Mouse (Mus musculus) CH12.LX (cell line): ENCODE data around the gene Fars2. TPM values are rescaled to one million over a fixed set of nuclear protein-coding genes. Genes with fewer than 3 reads are reported as not detected.

Experiments used
- DNase-seq: peaks from one replicate; pipeline ENCODE4 v3.0.0-alpha.2; 2013; ENCODE audit errors: extremely low read depth
- H3K27ac ChIP-seq: 2 replicates; pipeline ENCODE4 v1.5.1; 2012; ENCODE audit warnings: low read depth, mild to moderate bottlenecking, control low read depth, moderate library complexity; ENCODE audit not compliant: insufficient read depth
- H3K27me3 ChIP-seq: replicated peaks from 2 replicates; pipeline ENCODE3; 2012; ENCODE audit warnings: inconsistent platforms
- H3K36me3 ChIP-seq, 2 experiments: replicated peaks in 1 of 2; 2 replicates each; pipeline versions ENCODE3 to v1.6.1; 2012; ENCODE audit warnings: inconsistent platforms in 1 of 2, low read length in 1 of 2, mild to moderate bottlenecking in 1 of 2, mixed read lengths in 1 of 2, moderate library complexity in 1 of 2; ENCODE audit not compliant: control insufficient read depth in 1 of 2, insufficient read depth in 1 of 2
- H3K4me1 ChIP-seq, 2 experiments: 2 replicates each; pipeline ENCODE4 v1.6.1; 2012; ENCODE audit warnings: inconsistent platforms in 1 of 2, moderate library complexity in 1 of 2; ENCODE audit not compliant: insufficient read depth in 2 of 2, control insufficient read depth in 1 of 2
- H3K4me2 ChIP-seq: 2 replicates; pipeline ENCODE4 v1.6.1; 2012; ENCODE audit warnings: low read depth, mild to moderate bottlenecking, control low read depth; ENCODE audit not compliant: poor library complexity, insufficient read depth, severe bottlenecking
- H3K4me3 ChIP-seq, 3 experiments: fragments of 150-350 bp in 1 of 3; sonication (generic) in 1 of 3; replicated peaks in 1 of 3; 2 replicates each; pipeline versions ENCODE3 to v1.5.1; 2011 to 2012; ENCODE audit warnings: low read depth in 2 of 3, low read length in 2 of 3, mild to moderate bottlenecking in 2 of 3, moderate library complexity in 2 of 3, control low read depth in 1 of 3, improper control_type of control experiment in 1 of 3, inconsistent platforms in 1 of 3, mixed read lengths in 1 of 3; ENCODE audit not compliant: poor library complexity in 1 of 3
- H3K79me2 ChIP-seq: replicated peaks from 2 replicates; pipeline ENCODE4 v1.6.1; 2012; ENCODE audit warnings: mild to moderate bottlenecking, moderate library complexity; ENCODE audit not compliant: control insufficient read depth, poor library complexity, insufficient read depth, severe bottlenecking; ENCODE audit errors: extremely low read depth
- H3K9ac ChIP-seq: 2 replicates; pipeline ENCODE4 v1.6.1; 2012; ENCODE audit warnings: low read depth, mild to moderate bottlenecking, control low read depth, moderate library complexity; ENCODE audit not compliant: insufficient read depth
- H3K9me3 ChIP-seq: replicated peaks from 2 replicates; pipeline ENCODE3; 2012; ENCODE audit warnings: low read length, inconsistent platforms, mixed read lengths
- CHD1 ChIP-seq: IDR thresholded peaks from 2 replicates; pipeline ENCODE4 v1.6.1; 2012; ENCODE audit warnings: low read depth, low read length, improper control_type of control experiment, inconsistent platforms
- CTCF ChIP-seq, 2 experiments: IDR thresholded peaks in 1 of 2; conservative IDR thresholded peaks in 1 of 2; 2 replicates each; pipeline ENCODE4 v1.5.1; 2011 to 2012; ENCODE audit warnings: low read depth in 2 of 2, low read length in 2 of 2, improper control_type of control experiment in 1 of 2, inconsistent platforms in 1 of 2, mild to moderate bottlenecking in 1 of 2, moderate library complexity in 1 of 2
- E2F4 ChIP-seq: IDR thresholded peaks from 2 replicates; pipeline ENCODE4 v1.6.1; 2011; ENCODE audit warnings: low read depth, low read length, improper control_type of control experiment; ENCODE audit not compliant: insufficient replicate concordance
- ETS1 ChIP-seq: conservative IDR thresholded peaks from 2 replicates; pipeline ENCODE4 v1.6.1; 2012; ENCODE audit warnings: low read depth, mild to moderate bottlenecking, inconsistent platforms, low read length, improper control_type of control experiment, moderate library complexity
- JUN ChIP-seq: IDR thresholded peaks from 2 replicates; pipeline ENCODE4 v1.6.1; 2011; ENCODE audit warnings: low read depth, mild to moderate bottlenecking, low read length, improper control_type of control experiment, moderate library complexity; ENCODE audit not compliant: insufficient read depth
- JUND ChIP-seq: conservative IDR thresholded peaks from 2 replicates; pipeline ENCODE4 v1.6.1; 2011; ENCODE audit warnings: low read depth, low read length, improper control_type of control experiment
- MAX ChIP-seq: IDR thresholded peaks from 2 replicates; pipeline ENCODE4 v1.6.1; 2011; ENCODE audit warnings: low read length, improper control_type of control experiment
- MEF2A ChIP-seq: IDR thresholded peaks from 2 replicates; pipeline ENCODE4 v1.6.1; 2014; ENCODE audit warnings: low read depth, mild to moderate bottlenecking, inconsistent platforms, low read length, improper control_type of control experiment, borderline replicate concordance
- MXI1 ChIP-seq: IDR thresholded peaks from 2 replicates; pipeline ENCODE4 v1.6.1; 2011; ENCODE audit warnings: mild to moderate bottlenecking, low read depth, low read length, improper control_type of control experiment
- MYC ChIP-seq: IDR thresholded peaks from 2 replicates; pipeline ENCODE4 v1.6.1; 2011; ENCODE audit warnings: low read depth, mild to moderate bottlenecking, improper control_type of control experiment, low read length
- NELFE ChIP-seq: IDR thresholded peaks from 2 replicates; pipeline ENCODE4 v1.6.1; 2011; ENCODE audit warnings: low read depth, low read length, improper control_type of control experiment
- NRF1 ChIP-seq: IDR thresholded peaks from 2 replicates; pipeline ENCODE4 v1.6.1; 2014; ENCODE audit warnings: low read depth, mild to moderate bottlenecking, inconsistent platforms, low read length, improper control_type of control experiment, moderate library complexity
- PAX5 ChIP-seq: IDR thresholded peaks from 2 replicates; pipeline ENCODE4 v1.6.1; 2012; ENCODE audit warnings: low read length, inconsistent platforms, mixed read lengths
- RAD21 ChIP-seq: IDR thresholded peaks from 2 replicates; pipeline ENCODE4 v1.6.1; 2011; ENCODE audit warnings: low read depth, mild to moderate bottlenecking, low read length, improper control_type of control experiment, moderate library complexity
- TBP ChIP-seq: conservative IDR thresholded peaks from 2 replicates; pipeline ENCODE4 v1.6.1; 2011; ENCODE audit warnings: low read depth, low read length, improper control_type of control experiment
- UBTF ChIP-seq: IDR thresholded peaks from 2 replicates; pipeline ENCODE4 v1.6.1; 2012; ENCODE audit warnings: low read depth, mild to moderate bottlenecking, inconsistent platforms, low read length, improper control_type of control experiment, moderate library complexity
- ZC3H11A ChIP-seq: IDR thresholded peaks from 2 replicates; pipeline ENCODE4 v1.6.1; 2012; ENCODE audit warnings: low read depth, mild to moderate bottlenecking, inconsistent platforms, low read length, improper control_type of control experiment
- ZKSCAN1 ChIP-seq: IDR thresholded peaks from 2 replicates; pipeline ENCODE4 v1.6.1; 2012; ENCODE audit warnings: low read depth, inconsistent platforms, low read length, improper control_type of control experiment, borderline replicate concordance
- ZNF384 ChIP-seq: IDR thresholded peaks from 2 replicates; pipeline ENCODE4 v1.6.1; 2012; ENCODE audit warnings: low read depth, low read length, improper control_type of control experiment, inconsistent platforms
- dilution Hi-C: fragments of 300-500 bp; cut with MboI; formaldehyde crosslinking; loops from 2 replicates; pipeline ENCODE4 v1.14.3; 2020; ENCODE audit warnings: low sequenced_read_pairs; ENCODE audit not compliant: extremely low pct_unique_long_range_greater_than_20kb, extremely low pct_ligation_motif_present
- in situ Hi-C: fragments of 300-500 bp; cut with MboI; formaldehyde crosslinking; loops from 3 replicates; pipeline ENCODE4 v1.14.3; 2019; ENCODE audit warnings: low sequenced_read_pairs, low pct_ligation_motif_present, low pct_unique_long_range_greater_than_20kb, mixed read lengths
- polyA plus RNA-seq: library from polyadenylated mRNA; unstranded; fragments of >175 nt; gene quantifications from 2 replicates; pipeline ENCODE4 v1.2.1, GENCODE M21; 2012; ENCODE audit warnings: low read depth; ENCODE audit not compliant: insufficient read length
- total RNA-seq, 2 experiments: library from RNA; depleted of rRNA; stranded (reverse); fragments of 300-350 nt in 1 of 2; fragments of >200 nt in 1 of 2; gene quantifications; 2 replicates each; pipeline ENCODE4 v1.2.3; 2012 to 2014

Gene Fars2
- total and polyA plus RNA-seq, 3 experiments: 30.2 to 47.7 (median 46.4) TPM

DNA sequence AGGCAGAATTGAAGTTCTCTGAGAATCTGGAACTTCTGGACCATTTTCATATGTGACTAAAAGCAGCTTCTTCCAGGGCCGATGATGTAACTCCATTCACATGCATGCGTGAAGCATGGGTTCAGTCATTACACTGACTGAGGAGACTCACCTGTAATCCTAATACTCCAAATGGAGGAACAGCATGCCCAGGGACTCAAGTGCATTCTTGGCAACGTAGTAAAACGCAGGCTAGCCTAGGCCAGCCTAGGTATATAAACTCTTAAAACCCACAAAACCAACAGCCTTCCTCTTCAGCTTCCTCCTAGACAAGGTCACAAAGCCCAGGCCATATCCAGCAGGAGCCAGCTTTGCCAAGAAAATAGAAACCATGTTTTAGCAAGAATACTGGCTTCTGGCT, 57.6 kb downstream of the Fars2 start:
- no peak for DNase-seq
- in situ Hi-C loops: no loop called here
- no peak overlapping the region for H3K27ac ChIP-seq
- H3K4me2 ChIP-seq: no peak overlapping the region
- H3K4me3 ChIP-seq: no peak overlapping the region
- TF ChIP-seq ZC3H11A (no peak), ETS1 (no peak), MXI1 (no peak), ZKSCAN1 (no peak), NRF1 (no peak), CHD1 (no peak), UBTF (no peak), E2F4 (no peak), NELFE (no peak), MEF2A (no peak), ZNF384 (no peak), TBP (no peak), MAX (no peak), PAX5 (no peak), MYC (no peak), RAD21 (no peak)
- H3K27me3 ChIP-seq: no peaks in the 10 kb centered on the region
- dilution Hi-C loops: no loop called here
- H3K4me1 ChIP-seq: peaks cover 2 to 19% of the 10 kb centered on the region in 2 experiments; a peak in 3 of 4 replicates
- H3K9me3 ChIP-seq: no peaks in the 10 kb centered on the region
- H3K9ac ChIP-seq: no peak overlapping the region
- H3K79me2 ChIP-seq: no peaks in the 10 kb centered on the region
- no peaks in the 10 kb centered on the region for H3K36me3 ChIP-seq

- Histone ChIP-seq H3K4me3 (no peak overlapping the region), H3K4me1 (peaks cover 0 to 12% of the 10 kb centered on the region in 2 experiments; a peak in 2 of 4 replicates), H3K9me3 (no peaks in the 10 kb centered on the region), H3K36me3 (peaks cover 0 to 6% of the 10 kb centered on the region in 2 experiments), H3K27me3 (no peaks in the 10 kb centered on the region), H3K27ac (no peak overlapping the region), H3K4me2 (no peak overlapping the region), H3K9ac (no peak overlapping the region), H3K79me2 (no peaks in the 10 kb centered on the region)
- dilution Hi-C loops: no loop called here
- no peak for TF ChIP-seq PAX5
- TF ChIP-seq CTCF (conservative IDR thresholded peaks at IDR 0.05 in 1 of 2, IDR thresholded peaks at IDR 0.05 in 1 of 2; ENCODE audit: low read depth in 2 of 2, low read length in 2 of 2): no peak
- no peak for TF ChIP-seq MYC
- no peak for TF ChIP-seq JUND
- TF ChIP-seq JUN: no peak
- in situ Hi-C loops: no loop called here
- no peak for DNase-seq
These were observed 64.0 kb downstream of the Fars2 start for GRCm38 (mm10) chr13:36181231-36181630.
